Mouse (Mus musculus): ENCODE data around the gene Ly9. TPM values are rescaled to one million over a fixed set of nuclear protein-coding genes. Genes with fewer than 3 reads are reported as not detected.

The Ly9 gene
- total RNA-seq (2014; fragmentation: Nextera tagmentation) (2.1 and 4.1 TPM in 2 replicates), total RNA-seq (2017) (5.3 and 9.6 TPM in 2 replicates)

DNA sequence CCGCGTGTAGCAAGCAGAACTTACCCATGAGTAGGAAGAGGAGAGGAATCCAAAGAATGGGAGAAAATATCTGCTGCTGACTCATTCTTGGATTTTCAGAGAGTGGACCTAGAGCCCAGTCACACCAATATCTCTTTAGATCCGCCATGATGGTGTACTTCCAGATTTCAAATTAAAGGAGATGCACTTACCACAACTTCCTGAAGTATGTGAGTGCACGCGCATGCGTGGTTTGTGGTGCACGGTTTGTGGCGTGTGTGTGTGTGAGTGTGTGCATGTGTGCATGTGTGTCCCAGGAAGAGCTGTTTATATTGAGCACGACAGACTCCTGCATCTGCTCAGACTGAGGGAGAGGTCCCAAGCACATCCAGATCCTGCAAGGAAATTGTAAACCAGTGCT, at the start of gene Ly9:
Gene Ly9 (minus strand): TSS at position 235 of the 400 bp plus-strand sequence.
- 0 out of 2 replicates have a peak, but pooled peaks have one; percentile 45 for ATAC-seq (replicated peaks; ENCODE audit: low FRiP score, low TSS enrichment, poor library complexity, severe bottlenecking)

DNA sequence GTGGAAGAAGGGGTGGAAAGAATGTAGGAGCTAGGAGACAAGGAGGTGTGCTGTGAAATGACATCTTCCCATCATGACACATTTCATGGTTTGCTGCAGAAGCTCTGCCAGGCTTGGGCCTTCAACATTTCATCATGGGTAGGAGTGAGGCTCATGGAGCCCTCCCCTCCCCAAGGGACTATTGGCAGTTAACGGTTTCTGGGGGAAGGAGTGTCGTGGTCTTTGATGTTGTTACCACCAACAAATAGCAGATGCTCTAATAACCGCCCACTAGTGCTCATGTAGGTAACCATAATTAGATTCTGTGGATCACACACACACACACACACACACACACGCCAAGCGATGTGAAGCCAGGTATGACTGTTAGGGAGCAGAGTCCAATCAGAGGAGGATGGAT, 45.5 kb upstream of the Ly9 start, which contains the start of gene Slamf7:
Gene Slamf7 (minus strand): TSS at position 302 of the 400 bp plus-strand sequence.
- ATAC-seq (replicated peaks; ENCODE audit: low FRiP score, low TSS enrichment, poor library complexity, severe bottlenecking): no peak

DNA sequence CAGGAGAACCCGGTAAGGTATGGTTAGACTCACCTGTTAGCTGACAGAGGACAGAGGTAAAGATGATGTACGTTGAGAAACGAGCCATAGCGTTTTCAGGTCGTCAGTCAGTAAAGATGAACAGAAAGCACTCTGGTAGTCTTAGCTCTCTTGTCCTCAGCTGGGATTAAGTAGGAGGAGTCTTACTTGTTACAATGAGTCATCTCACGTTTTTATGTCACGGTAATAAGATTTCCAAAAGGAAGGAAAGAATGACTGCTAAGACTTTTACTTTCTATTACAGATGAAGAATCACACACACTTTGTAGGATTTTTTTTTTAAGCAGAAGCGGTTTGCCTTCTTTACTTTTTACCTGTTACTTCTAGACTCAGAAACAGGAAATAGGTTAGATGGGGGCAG, 41.6 kb upstream of the Ly9 start:
- ATAC-seq (replicated peaks; ENCODE audit: low FRiP score, low TSS enrichment, poor library complexity, severe bottlenecking): no peak

DNA sequence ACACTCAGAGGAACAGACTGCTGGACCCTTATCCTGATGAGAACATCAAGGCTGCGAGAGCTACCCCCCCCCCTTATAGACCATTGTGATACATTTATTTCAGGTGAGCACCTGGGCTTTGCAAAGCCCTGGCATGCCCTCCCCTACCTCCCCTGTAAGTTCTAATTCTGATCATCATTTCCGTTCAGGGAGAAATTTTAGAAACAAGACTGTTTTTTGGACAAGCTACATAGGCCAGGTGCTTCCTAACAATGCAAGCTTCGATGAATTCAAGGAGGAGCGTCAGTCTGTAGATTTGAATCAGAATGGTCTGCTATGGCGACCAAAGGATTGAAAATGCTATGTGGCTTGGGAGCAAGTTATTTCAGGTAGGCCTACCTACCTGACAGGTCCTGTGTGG, 40.5 kb upstream of the Ly9 start:
- no peak for ATAC-seq (replicated peaks; ENCODE audit: low FRiP score, low TSS enrichment, poor library complexity, severe bottlenecking)

DNA sequence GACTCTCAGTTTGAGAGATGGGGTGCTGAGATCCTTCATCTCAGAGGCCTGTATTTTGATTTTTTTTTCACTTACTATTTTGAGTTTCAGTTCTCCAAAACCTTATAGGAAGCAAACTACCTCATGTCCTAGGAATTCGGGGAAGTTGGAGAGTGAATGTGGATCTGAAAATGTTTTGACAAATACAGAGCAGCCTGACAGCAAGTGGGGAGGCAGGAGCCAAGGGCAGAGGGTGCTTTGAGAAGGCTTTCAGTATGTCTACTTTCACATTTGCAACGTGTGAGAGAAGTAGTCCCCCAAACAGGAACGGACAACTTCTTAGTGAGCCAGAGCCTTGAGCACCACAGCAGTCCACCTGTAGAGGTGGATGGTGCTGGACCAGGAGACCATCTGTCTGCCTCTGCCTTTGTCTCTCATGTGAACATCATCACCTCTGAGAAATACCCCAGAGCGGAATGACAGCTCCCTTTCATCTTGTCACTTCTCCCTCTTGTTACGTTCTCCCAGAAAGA, 39.3 kb upstream of the Ly9 start:
- no peak for ATAC-seq (replicated peaks; ENCODE audit: low FRiP score, low TSS enrichment, poor library complexity, severe bottlenecking)

DNA sequence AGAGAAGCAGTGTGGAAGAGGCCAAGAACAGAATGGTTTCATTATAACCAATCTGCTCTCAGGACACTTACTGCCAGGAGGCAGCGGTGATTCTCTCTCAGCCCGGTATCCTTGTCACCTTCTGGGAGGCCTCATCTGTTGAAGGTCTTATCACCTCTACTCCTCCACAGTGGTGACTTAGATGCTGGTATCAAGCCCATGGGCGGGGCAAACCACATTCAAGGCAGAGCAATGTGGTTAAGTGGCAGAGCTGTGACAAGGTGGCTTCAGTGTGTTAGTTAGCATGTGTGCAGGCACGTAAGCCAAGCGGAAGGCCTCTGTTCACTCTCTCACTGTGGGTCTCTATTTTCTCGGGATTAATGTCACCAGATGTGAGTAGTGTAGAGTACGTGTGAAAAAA, 36.4 kb upstream of the Ly9 start:
- peak; percentile 99 for ATAC-seq (replicated peaks; ENCODE audit: low FRiP score, low TSS enrichment, poor library complexity, severe bottlenecking)

DNA sequence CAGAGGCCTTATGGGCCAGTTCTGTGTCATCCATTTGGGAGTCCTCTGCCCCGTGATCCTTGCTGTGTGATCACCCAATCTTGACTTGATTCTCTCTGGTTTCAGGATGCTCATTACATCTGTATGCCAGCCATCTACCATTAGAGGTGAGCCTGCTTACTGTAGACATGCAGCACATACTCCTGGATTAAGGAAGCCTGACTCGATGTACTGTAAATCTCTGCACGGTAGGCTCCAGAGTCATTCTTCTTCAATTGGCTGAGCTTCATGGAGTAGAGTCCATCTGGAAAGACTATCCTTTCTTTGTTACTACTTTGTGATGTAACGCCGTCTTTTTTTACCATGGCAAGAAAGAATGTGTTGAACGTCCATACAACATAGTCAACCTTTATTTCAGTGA, 33.6 kb upstream of the Ly9 start:
- ATAC-seq (replicated peaks; ENCODE audit: low FRiP score, low TSS enrichment, poor library complexity, severe bottlenecking): no peak

DNA sequence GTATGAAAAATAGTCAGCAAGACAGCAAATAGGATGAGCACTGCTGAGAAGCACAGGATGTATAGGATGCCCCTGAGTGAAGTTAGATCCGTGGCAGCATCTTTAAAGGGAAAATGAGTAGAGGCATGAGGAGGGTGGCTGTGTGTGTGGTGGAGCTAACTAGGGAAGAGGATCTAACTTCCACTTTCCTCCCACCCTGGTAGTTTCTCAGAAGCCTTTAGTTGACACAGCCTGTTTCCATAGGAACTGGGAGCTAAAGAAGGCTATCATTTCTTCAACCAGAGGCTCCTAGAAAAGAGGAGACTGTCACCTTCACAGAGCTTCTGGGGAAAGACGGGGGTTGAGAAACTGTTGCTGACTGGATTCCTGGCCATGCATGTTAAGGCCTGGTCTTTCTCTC, 31.5 kb upstream of the Ly9 start:
- ATAC-seq (replicated peaks; ENCODE audit: low FRiP score, low TSS enrichment, poor library complexity, severe bottlenecking): no peak

DNA sequence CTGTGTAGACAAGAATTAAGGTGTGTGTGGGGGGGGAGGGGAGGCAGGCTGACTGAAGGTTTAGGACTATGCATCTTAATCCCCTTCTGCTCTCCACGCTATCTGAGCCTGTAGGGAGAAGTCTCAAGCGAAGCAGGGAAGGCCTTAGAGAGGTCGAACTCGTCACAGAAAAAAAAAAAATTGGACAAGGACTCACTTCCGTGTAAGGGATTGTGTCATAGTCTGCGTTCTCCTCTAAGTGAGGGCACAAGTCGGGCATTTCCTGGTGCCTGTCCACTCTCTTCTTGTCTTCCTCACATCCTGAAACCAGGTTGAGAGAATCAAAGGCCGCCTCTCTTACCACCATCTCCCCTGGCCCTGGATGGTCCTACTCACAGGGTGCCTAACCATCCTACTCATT, 29.9 kb upstream of the Ly9 start:
- ATAC-seq (replicated peaks; ENCODE audit: low FRiP score, low TSS enrichment, poor library complexity, severe bottlenecking): no peak

DNA sequence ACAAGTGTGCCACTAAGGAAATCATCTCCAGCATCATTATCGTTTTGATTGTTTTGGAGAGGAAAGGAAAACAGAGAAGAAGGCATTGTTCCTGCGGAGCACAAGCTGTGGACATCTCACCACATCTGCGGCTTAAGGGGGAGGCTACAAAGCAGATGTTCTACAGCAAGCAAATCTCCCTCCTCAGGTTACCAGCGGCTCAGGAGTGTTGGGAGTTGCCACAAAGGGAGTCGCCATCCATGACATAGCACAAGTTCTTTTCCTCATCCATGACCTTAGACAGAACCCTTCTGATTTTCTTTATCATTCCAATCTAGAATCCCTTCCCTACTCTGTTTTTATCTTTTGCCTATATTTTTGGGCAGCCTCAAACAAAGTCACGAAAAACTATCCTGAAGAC, 28.5 kb upstream of the Ly9 start:
- ATAC-seq (replicated peaks; ENCODE audit: low FRiP score, low TSS enrichment, poor library complexity, severe bottlenecking): no peak

DNA sequence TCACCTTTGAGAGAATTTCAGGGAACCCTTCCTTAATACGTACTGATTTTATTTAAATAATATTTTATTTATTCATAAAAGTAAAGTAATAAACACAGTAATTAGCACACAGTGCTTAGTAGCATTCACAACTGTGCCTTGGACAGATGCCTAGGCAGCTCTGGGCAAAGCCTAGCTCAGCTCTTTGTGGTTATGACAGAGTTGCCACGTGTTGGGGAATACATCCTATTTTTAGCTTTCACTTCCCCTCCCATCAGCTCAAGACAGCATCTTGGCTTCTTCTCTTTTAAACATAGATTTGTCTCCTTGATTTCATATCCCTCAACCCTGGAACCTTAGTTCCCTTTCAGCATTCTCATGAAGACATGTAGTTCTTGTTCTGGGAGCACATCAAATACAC, 24.2 kb upstream of the Ly9 start:
- peak; percentile 61; the same call in 1 of the 2 replicates for ATAC-seq (replicated peaks; ENCODE audit: low FRiP score, low TSS enrichment, poor library complexity, severe bottlenecking)

DNA sequence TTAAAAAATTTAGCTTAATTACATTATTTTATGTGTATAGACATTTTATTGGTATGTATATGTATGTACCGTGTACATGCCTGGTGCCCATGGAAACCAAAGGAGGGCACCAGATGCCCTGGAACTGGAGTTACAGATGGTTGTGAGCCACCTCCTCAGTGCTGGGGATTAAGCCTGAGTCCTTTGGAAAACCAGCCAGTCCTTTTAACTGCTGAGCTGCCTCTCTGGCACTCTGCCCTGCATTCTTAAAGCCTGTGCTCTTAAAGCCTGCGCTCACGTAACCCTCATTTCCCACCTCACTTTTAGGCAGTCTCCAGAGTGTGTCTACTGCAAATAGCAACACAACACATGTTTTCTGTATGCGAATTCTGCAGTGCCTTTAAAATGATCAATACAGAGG, 23.7 kb upstream of the Ly9 start:
- ATAC-seq (replicated peaks; ENCODE audit: low FRiP score, low TSS enrichment, poor library complexity, severe bottlenecking): no peak

DNA sequence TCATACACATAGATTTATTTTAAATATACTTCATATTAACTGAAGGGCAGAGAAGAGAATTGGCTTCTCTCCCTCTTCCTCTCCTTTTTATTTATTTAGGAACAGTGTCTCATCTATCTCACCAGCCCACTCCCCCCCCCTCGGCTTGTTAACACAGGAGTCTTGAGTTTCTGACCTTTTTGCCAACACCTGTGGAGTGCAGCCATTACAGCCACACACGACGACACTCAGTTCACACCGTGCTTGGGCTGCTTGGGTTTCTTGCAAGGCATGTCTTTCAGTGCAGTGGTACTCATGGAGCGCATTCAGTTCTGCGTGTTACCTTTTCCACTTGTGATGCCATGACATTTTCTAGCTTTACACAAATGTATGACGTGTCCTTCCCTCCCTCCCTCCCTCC, 22.8 kb upstream of the Ly9 start:
- no peak for ATAC-seq (replicated peaks; ENCODE audit: low FRiP score, low TSS enrichment, poor library complexity, severe bottlenecking)

DNA sequence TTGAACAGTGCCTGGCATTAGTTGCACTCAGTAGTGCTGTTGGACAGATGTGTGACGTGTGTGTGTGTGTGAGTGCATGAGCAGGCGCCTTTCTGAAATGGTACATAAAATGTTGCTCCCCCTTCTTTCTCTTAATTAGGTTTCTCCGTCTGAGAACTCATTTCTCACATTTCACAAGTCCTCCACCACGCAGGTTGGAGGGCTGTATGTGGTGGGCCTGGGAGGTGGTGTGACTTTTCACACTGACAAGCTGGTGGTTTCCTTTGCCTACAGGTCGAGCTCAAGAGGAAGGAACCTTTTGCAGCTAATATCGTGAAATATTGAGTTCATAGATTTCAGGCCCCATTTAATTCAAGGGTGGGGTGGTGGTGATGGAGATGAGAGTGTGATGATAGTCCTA, 22.0 kb upstream of the Ly9 start:
- ATAC-seq (replicated peaks; ENCODE audit: low FRiP score, low TSS enrichment, poor library complexity, severe bottlenecking): no peak

DNA sequence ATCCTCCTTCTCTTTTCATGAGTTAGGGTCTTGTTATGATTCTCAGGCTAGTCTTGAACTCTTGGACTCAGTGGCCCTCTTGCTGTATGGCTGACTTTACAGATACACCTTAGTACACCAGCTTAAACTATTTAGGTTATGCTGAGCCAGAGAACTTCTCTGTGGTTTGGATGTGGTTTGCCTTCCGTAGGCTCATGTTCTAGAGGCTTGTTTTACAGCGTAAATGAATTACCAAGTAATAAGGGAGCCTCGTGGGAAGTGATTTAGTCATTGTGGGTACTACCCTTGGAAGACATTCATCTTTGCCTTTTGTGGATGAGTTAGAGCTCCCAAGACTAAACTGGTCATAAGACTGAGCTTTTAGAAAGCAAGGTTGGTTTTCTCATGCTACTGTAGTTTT, 20.6 kb upstream of the Ly9 start:
- no peak for ATAC-seq (replicated peaks; ENCODE audit: low FRiP score, low TSS enrichment, poor library complexity, severe bottlenecking)

DNA sequence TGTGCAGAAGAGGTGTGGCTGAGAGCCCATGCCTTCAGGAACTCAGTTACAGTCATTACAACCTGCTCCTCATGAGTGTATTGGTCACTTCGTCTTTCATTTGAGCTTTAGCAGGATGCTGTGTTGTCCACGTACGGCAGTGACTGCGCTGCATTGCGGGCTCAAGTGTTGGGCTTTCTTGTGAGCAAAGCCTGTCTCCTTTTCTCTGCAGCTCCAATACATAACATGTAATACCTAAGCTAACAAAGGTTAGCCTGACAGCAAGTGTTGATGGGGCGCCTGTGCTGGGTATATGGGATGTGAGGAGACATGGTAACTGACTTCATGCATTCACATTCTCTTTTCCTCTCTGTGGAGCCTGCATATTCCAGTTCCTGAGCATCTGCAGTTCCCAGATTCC, 12.9 kb upstream of the Ly9 start:
- ATAC-seq (replicated peaks; ENCODE audit: low FRiP score, low TSS enrichment, poor library complexity, severe bottlenecking): no peak

DNA sequence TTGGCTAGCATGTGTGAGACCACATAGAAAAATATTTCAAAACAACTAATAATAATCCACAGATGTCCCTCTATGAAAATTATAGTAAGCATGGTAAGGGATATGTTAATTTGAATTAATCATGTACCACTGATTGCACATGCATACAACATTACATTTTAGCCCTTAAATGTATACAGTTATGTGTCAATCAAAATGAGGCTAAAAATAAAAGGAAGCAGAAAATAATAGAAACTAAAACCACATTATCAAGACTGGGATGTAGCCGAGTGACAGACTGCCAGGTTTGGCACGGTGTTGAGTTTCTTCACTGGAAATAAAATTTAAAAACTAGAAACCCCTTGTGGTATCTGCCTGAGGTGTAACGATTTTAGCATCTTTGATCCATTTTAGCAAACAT, 12.4 kb upstream of the Ly9 start:
- no peak for ATAC-seq (replicated peaks; ENCODE audit: low FRiP score, low TSS enrichment, poor library complexity, severe bottlenecking)

DNA sequence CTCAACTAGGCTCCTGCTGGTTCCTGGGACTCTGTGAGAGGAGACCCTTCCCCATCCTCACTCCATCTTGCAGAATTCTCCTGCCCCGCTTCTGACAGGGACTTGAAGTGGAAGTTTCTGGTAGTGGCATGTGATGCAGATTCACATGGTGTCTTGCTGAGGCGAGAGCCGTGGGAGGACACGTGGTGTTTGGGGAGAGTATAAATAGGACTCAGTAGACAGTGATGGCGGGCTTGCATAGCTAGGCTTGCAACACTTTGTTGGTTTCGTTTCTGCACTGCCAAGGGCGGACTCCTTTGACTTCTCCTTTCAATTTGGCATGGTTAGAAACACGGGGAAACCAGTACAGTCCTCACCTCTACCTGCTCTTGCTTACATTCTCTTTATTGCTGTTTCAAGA, 11.8 kb upstream of the Ly9 start:
- ATAC-seq (replicated peaks; ENCODE audit: low FRiP score, low TSS enrichment, poor library complexity, severe bottlenecking): no peak

DNA sequence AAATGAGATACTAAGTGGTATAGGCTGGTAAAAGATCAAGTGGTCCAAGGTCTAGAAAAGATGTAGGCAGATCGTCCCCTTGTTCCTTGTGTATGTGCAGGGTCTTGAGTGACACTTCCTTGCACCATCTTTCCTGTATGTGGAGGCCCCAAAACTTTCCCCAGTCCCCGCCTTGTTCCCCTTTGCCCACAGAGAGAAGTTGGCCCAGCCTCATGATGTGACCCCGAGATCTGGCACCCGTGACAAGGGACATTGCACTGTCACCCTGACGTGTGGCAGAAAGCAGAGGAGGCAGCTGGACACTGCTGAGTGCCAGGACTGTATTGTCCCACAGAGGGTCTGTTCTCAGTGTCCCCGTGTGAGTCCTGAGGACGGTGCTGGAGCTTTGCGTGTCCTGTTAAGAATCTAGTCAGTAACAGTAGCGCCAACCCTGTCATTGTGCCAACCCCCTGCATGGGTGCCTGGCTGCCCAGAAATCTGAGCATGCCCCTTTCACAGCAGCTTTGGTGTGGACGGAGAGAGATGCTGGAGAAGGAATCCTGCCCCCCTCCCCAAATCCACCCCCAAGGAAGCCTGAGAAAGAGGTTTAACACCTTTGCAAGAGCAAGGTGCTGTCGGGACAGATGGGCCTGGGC, 9.8 kb upstream of the Ly9 start:
- ATAC-seq (replicated peaks; ENCODE audit: low FRiP score, low TSS enrichment, poor library complexity, severe bottlenecking): no peak

DNA sequence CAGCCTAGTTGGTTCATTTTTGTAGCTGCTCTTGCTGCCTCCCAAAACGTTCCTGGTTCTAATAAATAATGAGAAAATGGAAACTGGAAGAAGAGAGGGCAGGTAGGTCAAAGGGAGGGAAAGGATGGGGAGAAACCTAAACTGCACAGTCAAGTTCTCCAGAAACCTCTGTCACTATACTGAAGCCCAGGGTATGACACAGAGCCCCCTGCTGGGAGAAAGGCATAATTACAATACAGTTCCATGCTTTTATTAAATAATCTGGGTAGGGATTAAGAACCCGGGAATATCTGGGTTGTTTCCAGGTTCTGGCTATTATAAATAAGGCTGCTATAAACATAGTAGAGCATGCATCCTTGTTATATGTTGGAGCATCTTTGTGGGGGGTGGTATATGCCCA, 6.8 kb upstream of the Ly9 start:
- ATAC-seq (replicated peaks; ENCODE audit: low FRiP score, low TSS enrichment, poor library complexity, severe bottlenecking): peak; percentile 56; the same call in 1 of the 2 replicates

DNA sequence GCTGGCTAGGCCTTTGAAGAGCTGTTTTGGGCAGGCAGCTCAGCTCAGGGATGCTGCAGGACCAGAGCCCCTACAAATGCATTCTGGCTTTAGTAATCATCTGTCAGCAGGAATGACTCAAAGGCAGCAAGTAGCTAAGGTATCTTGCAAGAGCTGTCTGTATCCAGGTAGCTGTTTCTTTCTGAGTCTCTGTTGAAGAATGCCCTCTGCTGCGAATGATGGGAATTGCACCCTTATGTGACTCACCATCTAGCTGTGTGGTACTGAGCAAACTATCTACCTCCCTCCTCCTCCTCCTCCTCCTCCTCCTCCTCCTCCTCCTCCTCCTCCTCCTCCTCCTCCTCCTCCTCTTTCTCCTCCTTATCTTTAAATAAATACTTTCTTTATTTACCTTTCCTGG, 3.6 kb upstream of the Ly9 start:
- peak; percentile 76; the same call in 1 of the 2 replicates for ATAC-seq (replicated peaks; ENCODE audit: low FRiP score, low TSS enrichment, poor library complexity, severe bottlenecking)

DNA sequence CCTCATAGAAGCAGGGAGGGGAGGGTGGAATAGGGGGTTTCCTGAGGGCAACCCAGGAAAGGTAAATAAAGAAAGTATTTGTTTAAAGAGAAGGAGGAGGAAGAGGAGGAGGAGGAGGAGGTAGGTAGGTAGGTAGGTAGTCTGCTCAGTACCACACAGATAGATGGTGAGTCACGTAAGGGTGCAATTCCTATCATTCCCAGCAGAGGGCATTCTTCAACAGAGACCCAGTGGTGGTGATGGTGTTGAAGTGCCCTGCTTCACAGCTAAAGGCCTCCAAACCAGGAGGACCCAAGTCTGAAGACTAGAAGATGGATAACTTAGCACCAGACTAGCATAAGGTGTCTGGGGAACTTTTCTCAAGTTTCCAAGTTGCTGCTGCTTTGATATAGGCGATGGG, 2.8 kb upstream of the Ly9 start:
- peak; percentile 78 for ATAC-seq (replicated peaks; ENCODE audit: low FRiP score, low TSS enrichment, poor library complexity, severe bottlenecking)
